Mouse (Mus musculus): ENCODE data around the gene Gjb4.

DNA sequence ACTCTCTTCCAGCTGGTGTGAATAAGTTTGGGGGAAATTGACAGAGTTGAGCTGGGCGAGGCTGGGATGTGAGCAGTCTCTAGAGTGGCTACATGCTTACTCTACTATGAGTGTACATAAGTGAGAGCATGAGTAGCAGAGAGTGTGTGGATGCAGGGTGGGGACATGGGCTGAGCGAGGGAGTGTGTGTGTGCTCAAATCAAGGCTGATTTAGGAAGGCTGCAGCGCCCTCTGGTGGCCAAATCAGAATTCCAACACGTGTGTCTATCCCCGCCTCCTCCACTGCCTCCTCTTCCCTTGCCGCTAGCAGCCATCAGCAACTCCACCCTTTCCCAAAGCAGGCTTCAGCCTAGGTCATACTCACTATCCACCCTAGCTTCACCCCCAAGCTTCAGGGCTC lies 29.1 kb downstream of the Gjb4 start:
- no peak for TF ChIP-seq POLR2A (IDR thresholded peaks at IDR 0.05; ENCODE audit: low read depth, low read length)
- TF ChIP-seq CTCF (IDR thresholded peaks at IDR 0.05; ENCODE audit: extremely low read depth, insufficient read length, insufficient replicate concordance, low read depth, low read length) = peak; percentile 76

Measured in small intestine, adult 2 months (tissue).